In genomic region chr8:84980622-84981358, GRCm38 (mm10) we compare ENCODE assay signal across 7 mouse cellular contexts. TPM values are rescaled to one million over a fixed set of nuclear protein-coding genes. Genes with fewer than 3 reads are reported as not detected.
DNase-seq lines count a peak whose midpoint lies in the region; ATAC-seq and TF ChIP-seq lines count a peak whose summit lies in the region.

No protein-coding gene starts in this region.

- H3K27ac ChIP-seq in ES-Bruce4 (ENCODE audit: insufficient read depth, low read length): peak overlapping the region; percentile 59
- peak overlapping the region; percentile 80 for H3K27ac ChIP-seq in heart, embryonic 16.5 days (ENCODE audit: low read length)
- H3K27ac ChIP-seq in stomach, embryonic 15.5 days: peak overlapping the region; percentile 95

- H3K4me1 ChIP-seq in ES-Bruce4 (ENCODE audit: control insufficient read depth, insufficient read depth, low read length): peaks cover 7% of the 10 kb centered on the region
- H3K4me1 ChIP-seq in heart, embryonic 16.5 days (ENCODE audit: control insufficient read depth, insufficient read depth, low read length): peaks cover 60% of the 10 kb centered on the region
- H3K4me1 ChIP-seq in stomach, embryonic 15.5 days: peaks cover 76% of the 10 kb centered on the region

- no peak for TF ChIP-seq CTCF in ES-Bruce4 (IDR thresholded peaks at IDR 0.05; ENCODE audit: low read depth, low read length)

- peak overlapping the region; percentile 58 for H3K4me3 ChIP-seq in ES-Bruce4 (ENCODE audit: low read depth, low read length)
- H3K4me3 ChIP-seq in heart, embryonic 16.5 days (ENCODE audit: low read length): peak overlapping the region; percentile 73; the same call in 1 of the 2 replicates
- 0 out of 2 replicates have a peak overlapping the region, but pooled peaks have one; percentile 67 for H3K4me3 ChIP-seq in stomach, embryonic 15.5 days (replicated peaks)

- TF ChIP-seq EP300 in ES-Bruce4 (IDR thresholded peaks at IDR 0.05; ENCODE audit: insufficient read depth, low read depth, low read length): no peak

- WGBS in heart, embryonic 16.5 days: 26% methylated on average over 11 of the region's 11 CpGs
- WGBS in stomach, embryonic 15.5 days: 31% methylated on average over 11 of the region's 11 CpGs

- no peaks in the 10 kb centered on the region for H3K36me3 ChIP-seq in ES-Bruce4 (ENCODE audit: control insufficient read depth, insufficient read depth, low read length, poor library complexity, severe bottlenecking)
- H3K36me3 ChIP-seq in heart, embryonic 16.5 days (ENCODE audit: control insufficient read depth, insufficient read depth): no peaks in the 10 kb centered on the region
- no peaks in the 10 kb centered on the region for H3K36me3 ChIP-seq in stomach, embryonic 15.5 days

- H3K27me3 ChIP-seq in ES-Bruce4 (ENCODE audit: control insufficient read depth, insufficient read depth, low read length, poor library complexity, severe bottlenecking): no peaks in the 10 kb centered on the region
- no peaks in the 10 kb centered on the region for H3K27me3 ChIP-seq in heart, embryonic 16.5 days (ENCODE audit: control insufficient read depth, insufficient read depth, low read length)
- no peaks in the 10 kb centered on the region for H3K27me3 ChIP-seq in stomach, embryonic 15.5 days (replicated peaks)

- H3K9ac ChIP-seq in ES-Bruce4 (ENCODE audit: low read depth, poor library complexity, severe bottlenecking): peak overlapping the region; percentile 92
- H3K9ac ChIP-seq in heart, embryonic 16.5 days (ENCODE audit: low read length): peak overlapping the region; percentile 73
- no peak overlapping the region; the same call in 1 of the 2 replicates for H3K9ac ChIP-seq in stomach, embryonic 15.5 days

- peak overlapping the region; percentile 97 for H3K4me2 ChIP-seq in heart, embryonic 16.5 days (ENCODE audit: low read depth, low read length)
- peak overlapping the region; percentile 99 for H3K4me2 ChIP-seq in stomach, embryonic 15.5 days

- no peak for ATAC-seq in heart, embryonic 16.5 days (replicated peaks; ENCODE audit: extremely low read depth, insufficient read depth, low FRiP score)
- no peak for ATAC-seq in stomach, embryonic 15.5 days (ENCODE audit: insufficient read depth, low FRiP score, low read depth)

- DNase-seq in A20 (ENCODE audit: low read depth, low spot score): peak; percentile 83
- peak; percentile 52 to 74 for DNase-seq in cerebellum, postnatal 25 days
- peak; percentile 96 for DNase-seq in kidney, postnatal 14 days
- DNase-seq in lung, postnatal 25 days (ENCODE audit: low spot score): peak; percentile 88

- H3K9me3 ChIP-seq in ES-Bruce4 (replicated peaks; ENCODE audit: control insufficient read depth, insufficient read depth, low read length, poor library complexity, severe bottlenecking): no peaks in the 10 kb centered on the region
- no peaks in the 10 kb centered on the region for H3K9me3 ChIP-seq in heart, embryonic 16.5 days (replicated peaks; ENCODE audit: control insufficient read depth, low read length)
- no peaks in the 10 kb centered on the region for H3K9me3 ChIP-seq in stomach, embryonic 15.5 days

- no peak for TF ChIP-seq POLR2A in ES-Bruce4 (IDR thresholded peaks at IDR 0.05; ENCODE audit: insufficient read depth, low read length)

RNA-seq across cellular contexts. Expression of gene Junb, which starts 2.3 kb away (rescaled TPM):
- polyA plus RNA-seq in ES-Bruce4 (2011; ENCODE audit: insufficient read depth, insufficient read length, low read depth, missing spikeins): 19.0 and 20.4 TPM in 2 replicates
- polyA plus RNA-seq in heart, embryonic 16.5 days (2015; fragmentation: Nextera tagmentation; extraction: Ambion mirVana): 11.7 and 15.3 TPM in 2 replicates
- 33.4 and 49.6 TPM in 2 replicates for polyA plus RNA-seq in stomach, embryonic 15.5 days (2015; fragmentation: Nextera tagmentation; extraction: Ambion mirVana)

RNA-seq across cellular contexts. Expression of gene Hook2, which starts 9.6 kb away (rescaled TPM):
- 41.5 and 41.8 TPM in 2 replicates for polyA plus RNA-seq in ES-Bruce4 (2011; ENCODE audit: insufficient read depth, insufficient read length, low read depth, missing spikeins)
- polyA plus RNA-seq in heart, embryonic 16.5 days (2015; fragmentation: Nextera tagmentation; extraction: Ambion mirVana): 8.9 and 9.1 TPM in 2 replicates
- polyA plus RNA-seq in stomach, embryonic 15.5 days (2015; fragmentation: Nextera tagmentation; extraction: Ambion mirVana): 46.3 and 51.1 TPM in 2 replicates

RNA-seq across cellular contexts. Expression of gene Rnaseh2a, which starts 11.2 kb away (rescaled TPM):
- polyA plus RNA-seq in ES-Bruce4 (2011; ENCODE audit: insufficient read depth, insufficient read length, low read depth, missing spikeins): 79.2 and 88.1 TPM in 2 replicates
- 80.2 and 82.7 TPM in 2 replicates for polyA plus RNA-seq in heart, embryonic 16.5 days (2015; fragmentation: Nextera tagmentation; extraction: Ambion mirVana)
- polyA plus RNA-seq in stomach, embryonic 15.5 days (2015; fragmentation: Nextera tagmentation; extraction: Ambion mirVana): 112 and 113 TPM in 2 replicates

RNA-seq across cellular contexts. Expression of gene Prdx2, which starts 11.4 kb away (rescaled TPM):
- 226 and 237 TPM in 2 replicates for polyA plus RNA-seq in ES-Bruce4 (2011; ENCODE audit: insufficient read depth, insufficient read length, low read depth, missing spikeins)
- 591 and 662 TPM in 2 replicates for polyA plus RNA-seq in heart, embryonic 16.5 days (2015; fragmentation: Nextera tagmentation; extraction: Ambion mirVana)
- 637 and 677 TPM in 2 replicates for polyA plus RNA-seq in stomach, embryonic 15.5 days (2015; fragmentation: Nextera tagmentation; extraction: Ambion mirVana)

RNA-seq across cellular contexts. Expression of gene Gm49661, which starts 11.6 kb away (rescaled TPM):
- polyA plus RNA-seq in ES-Bruce4 (2011; ENCODE audit: insufficient read depth, insufficient read length, low read depth, missing spikeins): 4.9 TPM in 1 of 2 replicates, not detected in the other
- polyA plus RNA-seq in heart, embryonic 16.5 days (2015; fragmentation: Nextera tagmentation; extraction: Ambion mirVana): not detected in 2 replicates
- polyA plus RNA-seq in stomach, embryonic 15.5 days (2015; fragmentation: Nextera tagmentation; extraction: Ambion mirVana): not detected in 2 replicates
